Mouse (Mus musculus) skeletal muscle tissue, postnatal 0 days (tissue): ENCODE measurements around the gene Vmn1r191. TPM values are rescaled to one million over a fixed set of nuclear protein-coding genes. Genes with fewer than 3 reads are reported as not detected.

Source experiments
- microRNA-seq, 2 experiments: library from miRNA; unstranded; fragments of <30 nt; microRNA quantifications; one replicate each; pipeline ENCODE4; 2016
- polyA plus RNA-seq: library from polyadenylated mRNA; unstranded; fragments of >200 nt; fragmentation: Nextera tagmentation; extraction: Ambion mirVana; gene quantifications from 2 replicates; pipeline ENCODE4 v1.2.1, GENCODE M21; 2015

Gene Vmn1r191
- polyA plus RNA-seq = not detected in 2 replicates

DNA sequence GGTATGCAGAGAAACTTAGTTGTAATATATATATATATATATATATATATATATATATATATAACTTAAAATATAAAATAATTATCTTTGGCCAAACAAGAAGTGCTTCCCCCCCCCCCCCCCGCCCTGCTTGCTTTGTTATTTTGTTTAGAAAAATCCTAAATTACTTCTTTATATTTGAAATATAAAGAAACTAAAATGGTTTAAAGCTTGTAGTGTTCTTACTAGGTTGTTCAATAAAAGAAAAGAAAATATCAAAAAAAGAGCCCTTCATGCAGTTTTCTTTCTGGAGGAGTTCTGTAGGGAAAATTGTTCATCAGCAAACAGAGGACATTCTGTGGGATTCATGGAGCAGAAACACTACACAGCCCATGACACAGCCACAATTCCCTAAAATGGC is at the start of gene Vmn1r191:
TSS of gene Vmn1r191 (minus strand) at position 101 of the 400 bp plus-strand sequence.

DNA sequence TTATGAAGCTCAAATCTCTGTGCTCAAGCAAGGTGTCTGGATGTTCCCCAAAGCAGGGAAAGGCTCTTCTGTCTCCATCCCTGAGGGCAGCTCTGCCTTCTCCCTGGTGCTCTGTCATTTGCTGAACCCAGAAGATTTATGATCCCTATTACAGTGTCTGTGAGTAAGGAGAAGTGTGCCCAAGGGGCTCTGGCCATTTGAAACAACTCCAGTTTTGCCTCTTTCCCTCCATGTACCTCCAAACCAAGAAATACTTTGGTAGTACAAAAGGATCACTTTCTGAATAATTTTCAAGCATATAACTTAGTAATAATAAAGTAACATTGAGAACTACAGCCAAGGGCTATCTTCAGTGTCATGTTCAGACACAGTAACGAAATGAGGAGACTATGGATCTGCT is 39.3 kb upstream of the Vmn1r191 start, which contains the start of gene Vmn1r193:
TSS of gene Vmn1r193 (minus strand) at position 101 of the 400 bp plus-strand sequence.

DNA sequence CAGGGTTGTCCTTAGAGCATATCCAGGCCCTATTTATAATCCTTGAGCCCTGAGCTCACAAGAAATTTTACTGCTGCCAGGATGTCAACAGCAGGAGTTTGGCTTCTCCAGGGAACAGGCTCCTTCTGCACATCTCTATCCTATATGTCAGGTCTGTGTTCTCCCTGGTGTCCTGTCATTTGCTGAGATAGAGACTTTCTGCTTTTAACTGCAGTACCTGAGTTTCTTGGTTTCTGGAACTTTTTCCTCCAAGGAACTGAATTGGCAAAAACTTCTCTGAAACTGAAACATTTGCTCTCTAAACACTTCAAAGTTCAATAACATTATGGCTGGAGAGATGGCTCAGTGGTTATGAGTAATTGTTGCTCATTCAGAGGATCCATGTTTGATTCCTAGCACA is 7.3 kb upstream of the Vmn1r191 start, which contains the start of gene Vmn1r192:
TSS of gene Vmn1r192 (minus strand) at position 101 of the 400 bp plus-strand sequence.

Small RNA genes lying within 50 kb of the gene (microRNA-seq; reads per million reads assigned to microRNA genes)
- gene Gm23282 (0 reads per million in 2 experiments), gene Gm25084 (0 reads per million in 2 experiments)

Other genes starting within 250 kb of the Vmn1r191 start
- gene Zfp184, start 238.9 kb downstream of the Vmn1r191 start, polyA plus RNA-seq = 0.83 and 1.1 TPM in 2 replicates
- 0.04 TPM in 1 of 2 replicates, not detected in the other for gene Pom121l2, start 202.8 kb downstream of the Vmn1r191 start, polyA plus RNA-seq
- gene Prss16, start 174.2 kb downstream of the Vmn1r191 start, polyA plus RNA-seq = 0.19 TPM in 1 of 2 replicates, not detected in the other
- 0.86 and 1.6 TPM in 2 replicates for gene Hist1h2ah, start 148.4 kb downstream of the Vmn1r191 start, polyA plus RNA-seq
- gene Hist1h2bk, start 148.1 kb downstream of the Vmn1r191 start, polyA plus RNA-seq = 0.79 and 0.91 TPM in 2 replicates
- 5.0 and 9.6 TPM in 2 replicates for gene Hist1h4i, start 142.6 kb downstream of the Vmn1r191 start, polyA plus RNA-seq
- 5.9 and 6.8 TPM in 2 replicates for gene Hist1h2ag, start 141.0 kb downstream of the Vmn1r191 start, polyA plus RNA-seq
- gene Hist1h2bj, start 140.8 kb downstream of the Vmn1r191 start, polyA plus RNA-seq = 0.97 TPM in 1 of 2 replicates, not detected in the other
- gene Vmn1r188, start 99.5 kb downstream of the Vmn1r191 start, polyA plus RNA-seq = not detected in 2 replicates
- not detected in 2 replicates for gene Vmn1r189, start 78.1 kb downstream of the Vmn1r191 start, polyA plus RNA-seq
- not detected in 2 replicates for gene Vmn1r192, start 7.2 kb upstream of the Vmn1r191 start, polyA plus RNA-seq
- not detected in 2 replicates for gene Vmn1r193, start 39.2 kb upstream of the Vmn1r191 start, polyA plus RNA-seq
- not detected in 2 replicates for gene Vmn1r194, start 60.2 kb upstream of the Vmn1r191 start, polyA plus RNA-seq
- gene Vmn1r195, start 86.6 kb upstream of the Vmn1r191 start, polyA plus RNA-seq = not detected in 2 replicates
- gene Vmn1r196, start 106.0 kb upstream of the Vmn1r191 start, polyA plus RNA-seq = not detected in 2 replicates
- gene Vmn1r197, start 140.6 kb upstream of the Vmn1r191 start, polyA plus RNA-seq = not detected in 2 replicates
- not detected in 2 replicates for gene Vmn1r198, start 166.4 kb upstream of the Vmn1r191 start, polyA plus RNA-seq
- gene Vmn1r199, start 195.8 kb upstream of the Vmn1r191 start, polyA plus RNA-seq = not detected in 2 replicates
- not detected in 2 replicates for gene Vmn1r200, start 206.4 kb upstream of the Vmn1r191 start, polyA plus RNA-seq